Mouse (Mus musculus) retina, postnatal 1 day (tissue): Measurements from ENCODE around the gene Slc38a9.

Experiments
- DNase-seq: peaks from one replicate; pipeline ENCODE4 v3.0.0-alpha.2; 2012

The Slc38a9 gene

DNA sequence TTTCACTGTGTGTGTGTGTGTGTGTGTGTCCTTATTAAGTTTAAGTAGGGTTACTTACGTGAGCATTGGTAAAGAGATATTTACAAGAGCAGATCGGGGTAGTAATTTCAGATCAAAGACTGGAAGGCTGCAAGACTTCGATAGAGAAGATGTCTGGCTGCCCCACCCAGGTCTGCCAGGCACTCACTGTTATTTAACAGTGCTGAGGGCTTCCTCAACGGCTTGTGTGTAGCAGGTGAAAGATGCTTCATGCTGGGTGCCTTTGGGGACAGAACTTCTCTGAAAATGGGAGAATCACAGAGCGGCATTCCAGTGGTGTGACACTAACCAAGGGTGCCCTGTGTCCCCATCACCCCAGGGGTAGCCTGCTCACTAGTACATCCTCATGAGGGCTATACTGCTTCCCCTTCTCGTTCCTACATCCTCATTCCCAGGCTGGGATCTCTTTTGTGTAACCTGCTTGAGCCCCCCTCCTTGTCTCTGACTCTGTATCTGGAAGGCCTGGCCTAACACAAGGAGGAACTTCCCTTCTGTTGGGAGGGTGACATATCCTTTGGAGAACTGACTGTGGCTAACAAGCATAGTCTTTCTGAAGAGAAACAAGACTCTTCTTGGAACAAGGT is 87.4 kb downstream of the Slc38a9 start:
- DNase-seq, result no peak

- DNase-seq, result no peak
These were observed 88.4 kb downstream of the Slc38a9 start for GRCm38 (mm10) chr13:112748808-112749510.

- no peak for DNase-seq
These were observed 89.3 kb downstream of the Slc38a9 start for GRCm38 (mm10) chr13:112749881-112750280.

DNA sequence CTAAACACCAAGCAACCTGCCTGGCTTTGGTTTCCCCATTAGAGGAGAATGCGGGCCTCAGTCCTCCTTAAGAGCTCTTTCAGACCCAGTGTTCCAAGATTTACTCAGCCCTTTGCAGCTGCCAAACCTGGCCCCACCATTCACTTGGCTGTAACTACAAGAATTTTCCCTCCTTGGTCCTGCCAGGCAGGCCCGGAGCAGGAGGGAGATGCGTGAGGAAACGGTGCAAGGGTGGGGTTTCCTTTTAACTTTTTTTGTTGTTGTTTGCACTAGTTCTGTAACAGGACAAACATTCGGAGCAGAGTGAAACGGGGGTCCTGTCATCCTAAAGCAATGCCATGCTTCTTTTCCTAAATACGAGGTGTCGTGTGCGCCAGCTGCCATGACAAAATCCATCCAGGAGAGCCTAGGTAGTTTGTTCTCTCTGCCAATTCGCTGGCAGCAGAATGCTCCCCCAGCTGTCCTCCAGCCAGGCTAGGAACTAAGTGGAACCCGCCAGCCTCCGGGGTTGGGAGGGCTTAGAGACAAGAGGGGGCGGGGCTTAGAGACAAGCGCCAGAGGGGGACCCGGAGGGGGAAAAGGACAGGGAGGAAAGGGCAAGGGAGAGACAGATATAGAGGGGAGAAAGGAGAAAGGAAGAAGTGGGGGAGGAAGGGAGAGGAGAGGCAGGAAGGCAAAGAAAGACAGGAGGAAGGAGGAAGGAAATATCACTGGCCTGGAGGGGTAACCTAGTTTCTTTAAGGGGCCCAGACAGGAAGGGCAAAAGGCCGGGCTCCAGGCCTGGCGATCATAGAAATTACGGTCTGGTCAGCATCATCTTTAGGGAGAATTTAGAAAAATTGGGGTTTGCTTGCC is 91.1 kb downstream of the Slc38a9 start:
- peak; percentile 87 for DNase-seq

- no peak for DNase-seq
These were observed 91.9 kb downstream of the Slc38a9 start for GRCm38 (mm10) chr13:112752309-112752975.

DNA sequence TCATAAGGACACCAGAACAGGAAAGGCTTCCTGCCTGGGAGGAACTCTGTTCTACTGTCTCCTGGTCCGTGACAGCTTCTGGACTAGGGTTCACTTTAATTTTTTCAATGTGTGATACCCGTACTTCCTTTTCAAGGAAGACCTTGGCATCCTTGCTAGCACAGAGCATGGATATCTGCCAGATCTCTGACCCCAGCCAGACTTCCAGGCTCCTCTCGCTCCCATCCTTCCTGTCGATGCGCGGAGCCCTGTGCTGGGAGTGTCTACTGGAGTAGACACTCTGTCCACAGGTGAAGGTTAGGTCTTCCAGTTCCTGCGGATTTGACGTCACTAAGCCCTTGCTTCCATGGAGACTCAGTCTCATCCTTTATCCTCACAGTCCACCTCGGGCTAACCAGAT is 93.0 kb downstream of the Slc38a9 start:
- peak; percentile 12 for DNase-seq

DNA sequence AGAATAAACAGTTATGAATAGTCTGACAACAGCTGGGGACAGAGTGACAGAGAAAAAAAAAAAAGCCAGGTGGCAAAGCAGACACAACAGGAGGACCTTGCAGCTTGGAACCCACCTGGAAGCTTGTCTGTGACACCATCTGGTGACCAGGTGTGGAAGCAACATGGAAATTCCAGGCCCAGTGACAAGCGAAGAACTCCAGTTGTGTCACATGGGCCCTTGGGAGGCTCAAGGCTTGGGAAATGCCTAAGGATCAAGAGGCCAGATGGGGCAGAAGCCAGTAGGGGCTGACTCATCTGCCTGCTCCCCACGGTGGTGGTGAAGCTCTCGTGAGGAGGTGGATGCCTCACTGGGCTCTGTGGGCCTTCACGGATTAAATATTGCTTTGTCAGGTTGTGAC is 94.3 kb downstream of the Slc38a9 start:
- peak; percentile 59 for DNase-seq

DNA sequence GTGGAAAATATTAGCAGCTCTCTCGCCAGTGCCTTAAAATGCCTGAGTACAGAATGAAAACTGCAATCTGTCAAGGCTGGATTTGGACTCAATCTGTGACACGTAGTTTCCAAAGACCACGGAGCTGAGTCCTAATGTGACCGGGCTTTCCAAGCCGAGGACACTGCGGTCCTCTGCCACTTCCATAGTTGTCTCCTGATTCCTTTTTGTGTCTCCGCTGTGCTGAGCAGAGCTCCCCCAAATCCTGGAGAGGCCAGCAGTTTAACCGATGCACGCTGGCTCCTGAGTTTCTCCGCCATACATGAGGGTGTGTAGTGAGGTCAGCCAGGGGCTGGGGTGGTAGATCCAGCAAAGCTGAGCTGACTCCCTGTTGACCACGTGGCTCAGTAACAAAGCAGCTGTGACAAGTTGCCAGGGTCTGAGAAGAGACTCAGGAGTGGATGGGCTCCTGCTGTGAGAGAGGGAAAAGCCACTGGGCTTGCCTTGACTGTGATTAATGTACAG is 95.0 kb downstream of the Slc38a9 start:
- peak; percentile 65 for DNase-seq

- DNase-seq, result no peak
These were observed 96.8 kb downstream of the Slc38a9 start for GRCm38 (mm10) chr13:112757395-112757794.

DNA sequence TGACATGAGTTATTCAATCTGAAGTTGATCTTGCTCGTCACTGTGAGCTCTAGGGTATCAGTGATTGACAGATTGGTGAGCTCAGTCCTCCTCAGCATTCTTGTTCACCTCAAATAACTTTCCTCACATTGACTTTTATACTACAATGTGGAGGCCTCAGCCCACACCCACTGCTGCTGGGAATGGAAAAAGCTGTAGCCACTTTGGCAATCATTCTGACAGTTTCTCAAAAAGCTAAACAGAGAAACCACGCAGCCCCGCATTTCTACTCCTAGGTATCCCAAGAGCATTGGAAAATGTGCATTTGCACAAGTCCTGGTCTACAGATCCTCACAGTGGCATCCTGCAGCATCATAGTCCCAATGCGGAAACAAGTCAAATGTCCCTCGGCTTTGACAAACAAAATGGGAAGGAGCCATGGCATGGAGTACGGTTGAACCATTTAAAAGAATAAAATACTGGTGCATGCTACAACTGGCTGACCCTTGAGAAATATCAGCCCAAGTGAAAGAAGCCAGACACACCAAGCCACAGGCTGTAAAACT is 98.1 kb downstream of the Slc38a9 start:
- no peak for DNase-seq

DNA sequence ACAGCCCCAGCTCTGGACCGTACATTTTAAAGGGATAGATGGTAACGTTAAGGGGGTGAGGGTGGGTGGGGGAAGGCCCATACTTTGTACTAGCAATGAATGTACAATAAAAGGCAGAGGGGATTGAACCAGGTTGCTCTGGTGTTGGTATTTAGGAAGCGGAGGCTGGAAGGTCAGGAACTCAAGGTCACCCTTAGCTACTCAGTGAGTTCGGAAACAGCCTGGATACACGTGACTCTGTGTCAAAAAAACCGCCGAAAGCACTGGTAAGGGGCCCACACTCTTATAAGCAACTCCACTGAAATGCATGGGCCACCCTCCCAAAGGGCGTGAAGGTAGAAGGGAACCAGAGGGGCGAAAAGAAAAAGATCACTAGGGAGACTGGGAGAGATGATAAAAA is 98.8 kb downstream of the Slc38a9 start:
- DNase-seq, result no peak

DNA sequence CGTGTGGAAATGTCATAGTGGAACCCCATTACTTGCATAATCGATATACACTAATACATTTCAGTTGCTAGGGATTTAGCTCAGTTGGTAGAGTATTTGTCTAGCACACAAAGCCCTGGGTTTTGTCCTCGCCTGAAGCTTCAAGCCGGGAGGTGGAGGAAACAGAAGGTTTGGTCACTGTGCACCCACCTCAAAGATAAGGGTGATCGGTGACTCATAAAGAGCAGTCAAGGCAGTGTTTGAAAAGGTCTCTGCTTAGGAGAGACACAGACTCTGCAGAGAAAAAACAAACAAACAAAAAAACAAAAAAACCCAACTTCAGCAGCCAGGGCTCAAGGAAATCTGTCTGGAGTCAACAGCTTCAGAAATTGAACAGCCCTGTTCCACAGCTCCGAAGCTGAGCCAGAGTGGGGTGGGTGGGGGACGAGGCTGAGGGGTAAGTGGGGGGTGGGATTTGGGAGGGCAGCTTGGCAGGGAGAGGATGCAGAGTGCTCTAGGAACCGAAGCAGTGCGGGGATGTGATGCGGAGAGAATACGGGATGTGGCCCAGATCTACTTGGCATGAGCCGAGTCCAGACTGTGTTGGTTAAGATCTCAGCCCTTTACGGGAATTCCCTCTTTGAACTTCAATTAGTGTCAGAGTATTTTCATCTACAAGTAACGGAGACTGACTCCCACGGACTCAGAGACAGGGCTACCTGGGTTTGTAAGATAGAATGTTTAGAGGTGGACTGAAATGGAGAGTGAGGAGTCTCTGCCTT is 99.4 kb downstream of the Slc38a9 start:
- DNase-seq, result no peak

- no peak for DNase-seq
These were observed 100.0 kb downstream of the Slc38a9 start for GRCm38 (mm10) chr13:112760538-112760881.

GRCm38 (mm10) chr13:112761787-112762186 is 101.2 kb downstream of the Slc38a9 start:
- DNase-seq, result no peak

GRCm38 (mm10) chr13:112762548-112762947 is 102.0 kb downstream of the Slc38a9 start:
- DNase-seq, result no peak

DNA sequence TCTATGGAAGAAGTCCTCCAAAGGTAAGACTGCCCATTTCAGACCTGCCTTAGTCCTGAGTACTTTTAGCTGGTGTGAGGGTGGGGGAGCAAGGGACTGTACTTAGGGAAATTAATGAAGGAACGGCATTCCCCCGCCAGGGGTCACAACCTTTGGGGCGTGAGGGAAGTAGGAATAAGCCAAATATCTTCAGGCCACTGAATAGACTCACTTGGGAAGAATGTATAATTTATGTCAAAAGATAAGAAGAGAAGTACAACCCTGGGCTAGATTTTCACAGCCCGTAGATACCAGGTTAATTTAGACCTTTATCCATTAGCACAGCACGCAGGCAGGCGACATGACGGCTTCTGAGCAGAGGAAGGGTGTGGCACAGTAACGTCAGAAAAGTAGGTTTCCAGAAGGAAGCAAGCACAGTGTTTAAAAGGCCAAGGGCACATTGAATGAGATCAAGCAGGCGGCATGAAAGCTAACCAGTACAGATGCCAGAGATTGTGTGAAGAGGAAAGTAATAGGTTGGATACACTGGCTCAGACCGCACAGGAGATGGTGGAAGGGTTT is 103.1 kb downstream of the Slc38a9 start:
- DNase-seq, result no peak

GRCm38 (mm10) chr13:112764556-112764955 is 104.0 kb downstream of the Slc38a9 start:
- DNase-seq, result no peak

DNA sequence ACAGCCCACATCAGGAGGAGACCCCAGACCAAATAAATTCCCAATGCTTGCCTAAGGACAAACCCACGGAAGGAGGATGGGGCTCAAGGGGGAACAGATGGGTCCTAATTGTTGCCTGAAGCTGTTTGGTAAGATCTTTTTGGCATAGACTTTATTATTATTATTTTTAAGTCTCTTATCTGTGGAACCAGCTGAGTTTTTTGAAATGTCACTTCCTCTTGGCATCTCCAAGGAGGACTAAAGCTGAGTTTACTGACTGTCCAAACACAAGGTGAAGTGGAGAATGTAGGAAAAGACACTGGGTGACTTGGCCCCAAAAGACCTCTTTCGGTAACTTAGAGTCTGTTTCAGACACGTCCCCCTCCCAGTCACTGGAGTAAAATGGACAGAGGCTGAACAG is 105.1 kb downstream of the Slc38a9 start:
- DNase-seq, result no peak

GRCm38 (mm10) chr13:112770528-112771328 is 110.2 kb downstream of the Slc38a9 start:
- peak; percentile 49 for DNase-seq

- no peak for DNase-seq
These were observed 111.1 kb downstream of the Slc38a9 start for GRCm38 (mm10) chr13:112771447-112772208.
